Mouse (Mus musculus) ES-E14 (cell line): Measurements from ENCODE around the gene Spon1.

ENCODE experiments used
- HCFC1 ChIP-seq: IDR thresholded peaks from 2 replicates; pipeline ENCODE4 v1.6.1; 2012; ENCODE audit warnings: low read length, inconsistent platforms, borderline replicate concordance; ENCODE audit not compliant: insufficient read depth
- ZC3H11A ChIP-seq: IDR thresholded peaks from 2 replicates; pipeline ENCODE4 v1.6.1; 2012; ENCODE audit warnings: low read depth, mild to moderate bottlenecking, inconsistent platforms, low read length, borderline replicate concordance
- ZNF384 ChIP-seq: IDR thresholded peaks from 2 replicates; pipeline ENCODE4 v1.6.1; 2012; ENCODE audit warnings: low read depth, low read length, inconsistent platforms

DNA sequence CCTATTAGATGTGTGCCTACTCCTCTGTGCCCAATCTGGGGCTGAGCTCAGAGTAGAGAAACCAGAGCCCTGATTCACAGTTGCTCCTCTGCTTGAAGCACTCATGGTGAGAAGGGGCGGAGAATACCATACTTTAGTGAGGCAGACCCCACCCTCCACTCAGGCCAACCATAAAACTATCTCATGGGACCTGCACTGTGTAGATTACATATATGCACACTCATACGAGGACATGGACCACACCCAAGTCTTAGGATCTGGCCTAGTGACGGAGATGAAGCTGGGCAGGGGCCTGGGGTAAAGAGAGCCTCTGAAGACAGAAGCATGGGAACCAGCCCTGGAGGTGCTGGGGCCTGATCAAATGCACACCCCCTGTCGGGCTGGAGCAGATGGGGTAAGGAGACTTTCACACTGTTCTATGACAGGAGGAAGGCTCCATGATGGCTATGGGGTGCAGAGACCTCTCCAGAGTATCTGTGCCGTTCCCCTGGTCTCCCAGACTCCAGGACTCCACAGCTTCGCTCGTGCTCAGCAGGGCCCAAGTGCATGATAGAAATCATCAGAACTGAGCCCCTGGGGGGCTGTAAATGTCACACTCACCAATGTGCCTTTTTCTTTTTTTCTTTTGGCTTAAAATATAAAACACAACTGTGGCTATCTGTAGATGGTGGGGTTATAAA is 232.0 kb downstream of the Spon1 start:
- TF ChIP-seq HCFC1: no peak
- no peak for TF ChIP-seq ZC3H11A
- no peak for TF ChIP-seq ZNF384
